Mouse (Mus musculus) MEL (cell line): ENCODE data around the gene Chd1. TPM values are rescaled to one million over a fixed set of nuclear protein-coding genes. Genes with fewer than 3 reads are reported as not detected.

Experiments used
- DNase-seq: peaks from one replicate; pipeline ENCODE4 v3.0.0; 2011; ENCODE audit warnings: low read depth, low spot score
- H3K27ac ChIP-seq: 2 replicates; pipeline ENCODE4 v1.5.1; 2012; ENCODE audit warnings: low read depth, mild to moderate bottlenecking, control low read depth, low read length, moderate library complexity; ENCODE audit not compliant: control insufficient read depth
- H3K27me3 ChIP-seq, 2 experiments: fragments of 150-350 bp in 1 of 2; sonication (generic) in 1 of 2; 2 replicates each; pipeline ENCODE4 v1.6.1; 2012; ENCODE audit warnings: low read length in 2 of 2, mild to moderate bottlenecking in 2 of 2, improper control_type of control experiment in 1 of 2, moderate library complexity in 1 of 2; ENCODE audit not compliant: insufficient read depth in 2 of 2, control insufficient read depth in 1 of 2
- H3K36me3 ChIP-seq, 2 experiments: 2 replicates each; pipeline ENCODE4 v1.6.1; 2012 to 2014; ENCODE audit warnings: low read length in 2 of 2, improper control_type of control experiment in 1 of 2, inconsistent platforms in 1 of 2, mild to moderate bottlenecking in 1 of 2; ENCODE audit not compliant: insufficient read depth in 2 of 2, control insufficient read depth in 1 of 2
- H3K4me1 ChIP-seq, 2 experiments: fragments of 150-350 bp in 1 of 2; sonication (generic) in 1 of 2; 2 replicates each; pipeline ENCODE4 v1.6.1; 2012; ENCODE audit warnings: low read length in 2 of 2, improper control_type of control experiment in 1 of 2, mild to moderate bottlenecking in 1 of 2; ENCODE audit not compliant: insufficient read depth in 2 of 2, control insufficient read depth in 1 of 2
- H3K4me3 ChIP-seq, 2 experiments: fragments of 150-350 bp in 1 of 2; sonication (generic) in 1 of 2; 2 replicates each; pipeline ENCODE4 v1.5.1; 2012; ENCODE audit warnings: low read depth in 2 of 2, low read length in 2 of 2, mild to moderate bottlenecking in 2 of 2, moderate library complexity in 2 of 2, control low read depth in 1 of 2, improper control_type of control experiment in 1 of 2; ENCODE audit not compliant: control insufficient read depth in 1 of 2, insufficient read depth in 1 of 2
- H3K79me2 ChIP-seq: 2 replicates; pipeline ENCODE4 v1.6.1; 2012; ENCODE audit warnings: mild to moderate bottlenecking, low read length, moderate library complexity; ENCODE audit not compliant: control insufficient read depth, poor library complexity, insufficient read depth
- H3K9ac ChIP-seq: 2 replicates; pipeline ENCODE4 v1.6.1; 2012; ENCODE audit warnings: low read depth, mild to moderate bottlenecking, control low read depth, low read length, moderate library complexity; ENCODE audit not compliant: control insufficient read depth, poor library complexity, severe bottlenecking
- H3K9me3 ChIP-seq: fragments of 150-350 bp; sonication (generic); replicated peaks from 2 replicates; pipeline ENCODE4 v1.6.1; 2012; ENCODE audit warnings: mild to moderate bottlenecking, low read length, improper control_type of control experiment, moderate library complexity; ENCODE audit not compliant: insufficient read depth
- CHD1 ChIP-seq: IDR thresholded peaks from 2 replicates; pipeline ENCODE4 v1.6.1; 2012; ENCODE audit warnings: low read depth, mild to moderate bottlenecking, inconsistent platforms, low read length, improper control_type of control experiment
- CTCF ChIP-seq, 3 experiments: IDR thresholded peaks in 2 of 3; conservative IDR thresholded peaks in 1 of 3; 2 replicates each; pipeline ENCODE4 v1.5.1; 2011 to 2012; ENCODE audit warnings: low read length in 3 of 3, low read depth in 2 of 3, mild to moderate bottlenecking in 2 of 3, improper control_type of control experiment in 1 of 3, inconsistent platforms in 1 of 3, mixed read lengths in 1 of 3, moderate library complexity in 1 of 3; ENCODE audit not compliant: control insufficient read depth in 1 of 3, insufficient read depth in 1 of 3, poor library complexity in 1 of 3, severe bottlenecking in 1 of 3
- E2F4 ChIP-seq: IDR thresholded peaks from 2 replicates; pipeline ENCODE4 v1.6.1; 2011; ENCODE audit warnings: low read depth, low read length, improper control_type of control experiment, borderline replicate concordance
- ETS1 ChIP-seq: IDR thresholded peaks from 2 replicates; pipeline ENCODE4 v1.6.1; 2012; ENCODE audit warnings: low read depth, mild to moderate bottlenecking, inconsistent platforms, low read length, improper control_type of control experiment, moderate library complexity
- HCFC1 ChIP-seq: IDR thresholded peaks from 2 replicates; pipeline ENCODE4 v1.6.1; 2012; ENCODE audit warnings: low read depth, mild to moderate bottlenecking, inconsistent platforms, low read length, improper control_type of control experiment, moderate library complexity
- KAT2A ChIP-seq: conservative IDR thresholded peaks from 2 replicates; pipeline ENCODE4 v1.6.1; 2012; ENCODE audit warnings: low read depth, low read length, improper control_type of control experiment, inconsistent platforms
- MAX ChIP-seq: IDR thresholded peaks from 2 replicates; pipeline ENCODE4 v1.6.1; 2011; ENCODE audit warnings: low read length, improper control_type of control experiment
- MAZ ChIP-seq: IDR thresholded peaks from 2 replicates; pipeline ENCODE4 v1.6.1; 2012; ENCODE audit warnings: low read depth, mild to moderate bottlenecking, inconsistent platforms, low read length, improper control_type of control experiment
- NELFE ChIP-seq: IDR thresholded peaks from 2 replicates; pipeline ENCODE4 v1.6.1; 2011; ENCODE audit warnings: low read depth, low read length, improper control_type of control experiment
- POLR2AphosphoS5 ChIP-seq: IDR thresholded peaks from 2 replicates; pipeline ENCODE4 v1.6.1; 2012; ENCODE audit warnings: low read depth, borderline replicate concordance, mild to moderate bottlenecking, inconsistent platforms, low read length, moderate library complexity, mixed read lengths
- RCOR1 ChIP-seq: IDR thresholded peaks from 2 replicates; pipeline ENCODE4 v1.6.1; 2012; ENCODE audit warnings: low read depth, mild to moderate bottlenecking, inconsistent platforms, low read length, improper control_type of control experiment
- TAL1 ChIP-seq: IDR thresholded peaks from 2 replicates; pipeline ENCODE4 v1.6.1; 2012; ENCODE audit warnings: mild to moderate bottlenecking, inconsistent platforms, low read length, moderate library complexity, mixed read lengths
- TBP ChIP-seq: IDR thresholded peaks from 2 replicates; pipeline ENCODE4 v1.8.0; 2011; ENCODE audit warnings: low read depth, low read length, improper control_type of control experiment
- TCF12 ChIP-seq: IDR thresholded peaks from 2 replicates; pipeline ENCODE4 v1.6.1; 2014; ENCODE audit warnings: low read depth, mild to moderate bottlenecking, inconsistent platforms, low read length, improper control_type of control experiment, moderate library complexity
- USF1 ChIP-seq: IDR thresholded peaks from 2 replicates; pipeline ENCODE4 v1.6.1; 2014; ENCODE audit warnings: low read depth, mild to moderate bottlenecking, inconsistent platforms, low read length, improper control_type of control experiment, moderate library complexity
- ZC3H11A ChIP-seq: IDR thresholded peaks from 2 replicates; pipeline ENCODE4 v1.6.1; 2012; ENCODE audit warnings: low read depth, mild to moderate bottlenecking, inconsistent platforms, low read length, improper control_type of control experiment
- ZNF384 ChIP-seq: IDR thresholded peaks from 2 replicates; pipeline ENCODE4 v1.6.1; 2012; ENCODE audit warnings: low read depth, mild to moderate bottlenecking, inconsistent platforms, low read length, improper control_type of control experiment
- polyA plus RNA-seq, 2 experiments: library from polyadenylated mRNA; stranded (reverse) in 1 of 2; unstranded in 1 of 2; fragments of >175 nt in 1 of 2; fragments of >200 nt in 1 of 2; gene quantifications; 2 replicates each; pipeline versions ENCODE4 v1.2.1 to v1.2.4; 2012; ENCODE audit warnings: low replicate concordance in 2 of 2, low read depth in 1 of 2; ENCODE audit not compliant: insufficient read length in 2 of 2, insufficient read depth in 1 of 2, missing spikeins in 1 of 2
- total RNA-seq: library from RNA; depleted of rRNA; stranded (reverse); fragments of 300-350 nt; gene quantifications from 2 replicates; pipeline ENCODE4 v1.2.3, GENCODE M21; 2012

The Chd1 gene
- total and polyA plus RNA-seq, 3 experiments, result 31.1 to 164 (median 48.8) TPM

- H3K9me3 ChIP-seq, result no peaks in the 10 kb centered on the region
- peaks cover 0 to 9% of the 10 kb centered on the region in 2 experiments; a peak in 2 of 4 replicates for H3K4me1 ChIP-seq
- no peak overlapping the region for H3K9ac ChIP-seq
- peak overlapping the region in 1 of 2 experiments; percentile 29; a peak in 1 of 4 replicates for H3K4me3 ChIP-seq
- H3K36me3 ChIP-seq, result no peaks in the 10 kb centered on the region; a peak in 2 of 4 replicates
- TF ChIP-seq ZC3H11A, result no peak
- TF ChIP-seq TBP, result no peak
- no peak for TF ChIP-seq MAZ
- TF ChIP-seq, all 39 proteins: peak for 0
- Histone ChIP-seq H3K79me2 (no peaks in the 10 kb centered on the region), H3K27me3 (peaks cover 0 to 2% of the 10 kb centered on the region in 2 experiments; a peak in 1 of 4 replicates), H3K27ac (no peak overlapping the region)
- peak; percentile 64 for DNase-seq
These were observed 47.7 kb upstream of the Chd1 start for GRCm38 (mm10) chr17:15656881-15657607.

- Histone ChIP-seq H3K9ac (no peak overlapping the region), H3K79me2 (no peaks in the 10 kb centered on the region), H3K36me3 (no peaks in the 10 kb centered on the region), H3K4me1 (no peaks in the 10 kb centered on the region), H3K27me3 (no peaks in the 10 kb centered on the region; a peak in 1 of 4 replicates), H3K27ac (no peak overlapping the region), H3K4me3 (no peak overlapping the region), H3K9me3 (no peaks in the 10 kb centered on the region)
- TF ChIP-seq TCF12, result no peak
- no peak for TF ChIP-seq USF1
- no peak for TF ChIP-seq MAX
- TF ChIP-seq CHD1, result no peak
- TF ChIP-seq E2F4, result no peak
- no peak for TF ChIP-seq ZNF384
- TF ChIP-seq ZC3H11A, result no peak
- no peak for TF ChIP-seq CTCF (IDR thresholded peaks at IDR 0.05 in 2 of 3, conservative IDR thresholded peaks at IDR 0.05 in 1 of 3; ENCODE audit: control insufficient read depth in 1 of 3, insufficient read depth in 1 of 3, low read depth in 2 of 3, low read length in 3 of 3, poor library complexity in 1 of 3, severe bottlenecking in 1 of 3)
- no peak for TF ChIP-seq HCFC1
- TF ChIP-seq KAT2A, result no peak
- no peak for TF ChIP-seq RCOR1
- TF ChIP-seq TAL1, result no peak
- TF ChIP-seq NELFE, result no peak
- no peak for TF ChIP-seq POLR2AphosphoS5
- no peak for TF ChIP-seq ETS1
- no peak for DNase-seq
These were observed 31.9 kb upstream of the Chd1 start for GRCm38 (mm10) chr17:15672870-15673269.
